Mouse (Mus musculus): Measurements from ENCODE around the gene Clstn2.

DNA sequence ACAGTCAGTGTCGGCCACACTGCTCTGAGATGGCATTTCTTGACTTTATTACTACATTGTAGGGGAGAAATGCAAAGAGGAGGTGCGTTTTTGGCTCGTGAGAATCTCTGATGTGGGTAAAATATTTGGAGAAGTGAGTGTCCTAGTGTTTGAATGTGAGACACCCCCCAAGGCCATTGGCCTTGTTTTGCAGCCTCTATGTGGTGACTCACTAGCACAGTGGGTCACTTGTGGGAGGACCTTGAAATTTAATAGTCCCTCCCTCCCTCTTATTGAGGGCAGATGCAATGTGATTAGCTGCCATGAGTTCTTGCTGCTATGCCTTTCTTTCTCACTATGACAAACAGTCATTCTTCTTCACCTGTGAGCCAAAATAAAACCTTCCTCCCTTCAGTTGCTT lies 374.2 kb downstream of the Clstn2 start:
- no peak for TF ChIP-seq CTCF (IDR thresholded peaks at IDR 0.05; ENCODE audit: borderline replicate concordance, insufficient read depth, low read depth, low read length)
- TF ChIP-seq POLR2A (IDR thresholded peaks at IDR 0.05; ENCODE audit: borderline replicate concordance, insufficient read depth, low read length): no peak

Data from cerebellum, adult 2 months (tissue).